Mouse (Mus musculus) ES-E14 (cell line): ENCODE data around the gene Dapk1. TPM values are rescaled to one million over a fixed set of nuclear protein-coding genes. Genes with fewer than 3 reads are reported as not detected.

ENCODE experiments used
- DNase-seq: peaks from one replicate; pipeline ENCODE4 v3.0.0-alpha.2; 2013; ENCODE audit warnings: low read depth, low spot score
- H3K27ac ChIP-seq: 2 replicates; pipeline ENCODE4 v1.5.1; 2012; ENCODE audit warnings: low read depth, mild to moderate bottlenecking, low read length, moderate library complexity, mixed read lengths; ENCODE audit not compliant: poor library complexity, insufficient read depth, severe bottlenecking
- H3K36me3 ChIP-seq: 2 replicates; pipeline ENCODE4 v1.6.1; 2012; ENCODE audit warnings: mild to moderate bottlenecking, low read length, moderate library complexity, mixed read lengths; ENCODE audit not compliant: control insufficient read depth, poor library complexity, insufficient read depth, severe bottlenecking
- H3K4me1 ChIP-seq, 2 experiments: fragments of 150-350 bp in 1 of 2; sonication (generic) in 1 of 2; 2 replicates each; pipeline ENCODE4 v1.6.1; 2012; ENCODE audit warnings: low read length in 2 of 2, mild to moderate bottlenecking in 1 of 2, mixed read lengths in 1 of 2; ENCODE audit not compliant: control insufficient read depth in 2 of 2, insufficient read depth in 2 of 2, poor library complexity in 1 of 2
- H3K4me3 ChIP-seq, 2 experiments: fragments of 150-350 bp in 1 of 2; sonication (generic) in 1 of 2; 2 replicates each; pipeline ENCODE4 v1.5.1; 2012; ENCODE audit warnings: low read length in 2 of 2, low read depth in 1 of 2, mild to moderate bottlenecking in 1 of 2, mixed read lengths in 1 of 2; ENCODE audit not compliant: insufficient read depth in 1 of 2, poor library complexity in 1 of 2, severe bottlenecking in 1 of 2
- H3K9ac ChIP-seq: 2 replicates; pipeline ENCODE4 v1.6.1; 2012; ENCODE audit warnings: low read depth, mild to moderate bottlenecking, low read length, mixed read lengths; ENCODE audit not compliant: poor library complexity, insufficient read depth, severe bottlenecking
- H3K9me3 ChIP-seq: fragments of 150-350 bp; sonication (generic); 2 replicates; pipeline ENCODE4 v1.6.1; 2012; ENCODE audit warnings: low read depth, mild to moderate bottlenecking, low read length; ENCODE audit not compliant: control insufficient read depth, insufficient read depth
- CHD2 ChIP-seq: IDR thresholded peaks from 2 replicates; pipeline ENCODE4 v1.6.1; 2014; ENCODE audit warnings: mild to moderate bottlenecking, low read depth, low read length, inconsistent platforms
- HCFC1 ChIP-seq: IDR thresholded peaks from 2 replicates; pipeline ENCODE4 v1.6.1; 2012; ENCODE audit warnings: low read length, inconsistent platforms, borderline replicate concordance; ENCODE audit not compliant: insufficient read depth
- MAFK ChIP-seq: IDR thresholded peaks from 2 replicates; pipeline ENCODE4 v1.6.1; 2014; ENCODE audit warnings: mild to moderate bottlenecking, low read depth, low read length, inconsistent platforms; ENCODE audit not compliant: insufficient read depth
- ZC3H11A ChIP-seq: IDR thresholded peaks from 2 replicates; pipeline ENCODE4 v1.6.1; 2012; ENCODE audit warnings: low read depth, mild to moderate bottlenecking, inconsistent platforms, low read length, borderline replicate concordance
- ZNF384 ChIP-seq: IDR thresholded peaks from 2 replicates; pipeline ENCODE4 v1.6.1; 2012; ENCODE audit warnings: low read depth, low read length, inconsistent platforms
- in situ Hi-C, 2 experiments: fragments of 600-800 bp; cut with MboI; formaldehyde crosslinking; loops; one replicate each; pipeline ENCODE4 v1.15.1; 2025; ENCODE audit warnings: low sequenced_read_pairs in 2 of 2, inconsistent platforms in 1 of 2; ENCODE audit not compliant: unreplicated experiment in 2 of 2
- total RNA-seq: library from RNA; depleted of rRNA; stranded (reverse); fragments of 300-350 nt; gene quantifications from 2 replicates; pipeline ENCODE4 v1.2.3, GENCODE M21; 2012

The Dapk1 gene
- total RNA-seq, 1 experiment = 18.2 TPM

DNA sequence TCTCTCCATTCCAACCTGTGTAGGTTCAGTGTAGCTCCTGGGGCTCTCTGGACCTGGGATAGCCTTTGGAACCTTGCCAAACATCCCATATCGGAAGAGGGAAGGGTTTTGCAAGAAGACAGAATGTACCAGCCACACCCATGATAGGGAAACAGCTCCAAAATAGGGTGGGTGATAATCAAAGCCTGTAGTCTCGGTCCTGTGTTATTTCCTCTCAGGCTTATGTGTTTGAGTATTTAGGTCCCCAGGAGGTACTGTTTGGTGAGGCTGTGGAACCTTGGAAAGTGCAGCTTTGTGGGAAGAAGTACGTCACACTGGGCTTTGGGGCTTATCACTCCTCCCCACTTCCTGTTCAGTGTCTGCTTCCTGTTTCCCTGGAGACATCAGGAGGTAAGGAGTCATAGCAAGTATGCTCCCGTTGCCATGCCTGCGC, 42.7 kb downstream of the Dapk1 start:
- Histone ChIP-seq H3K9me3 (no peaks in the 10 kb centered on the region), H3K4me3 (no peak overlapping the region), H3K9ac (no peak overlapping the region), H3K27ac (no peak overlapping the region), H3K4me1 (no peaks in the 10 kb centered on the region; a peak in 1 of 4 replicates), H3K36me3 (peaks cover 3% of the 10 kb centered on the region; the same call in 1 of the 2 replicates)
- TF ChIP-seq ZC3H11A (no peak), MAFK (no peak), CHD2 (no peak), ZNF384 (no peak), HCFC1 (no peak)
- DNase-seq = no peak
- in situ Hi-C loops = no loop called here

DNA sequence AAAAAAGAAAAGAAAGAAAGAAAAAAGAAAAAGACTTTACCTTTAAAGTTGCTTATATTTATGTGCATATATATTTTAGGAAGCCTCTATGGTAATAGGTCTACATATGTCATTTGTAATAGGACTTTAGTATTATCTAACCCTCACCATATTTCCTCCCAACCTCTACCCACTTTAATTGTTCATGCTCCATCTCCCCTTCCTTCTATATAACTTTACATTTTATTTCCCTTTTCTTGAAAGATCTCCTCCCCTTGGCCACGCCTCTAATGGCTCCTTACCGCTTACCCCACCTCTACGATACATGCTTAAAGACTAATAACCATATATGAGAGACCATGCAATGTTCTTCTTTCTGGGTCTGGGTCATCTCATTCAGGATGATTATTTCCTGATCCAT, 45.0 kb downstream of the Dapk1 start:
- TF ChIP-seq ZNF384 = peak; percentile 60; the same call in 1 of the 2 replicates
- TF ChIP-seq HCFC1 = no peak
- Histone ChIP-seq H3K27ac (no peak overlapping the region), H3K36me3 (peaks cover 3% of the 10 kb centered on the region; the same call in 1 of the 2 replicates), H3K9me3 (no peaks in the 10 kb centered on the region), H3K9ac (no peak overlapping the region), H3K4me1 (no peaks in the 10 kb centered on the region; a peak in 1 of 4 replicates), H3K4me3 (no peak overlapping the region)
- no peak for DNase-seq
- in situ Hi-C loops = no loop called here

DNA sequence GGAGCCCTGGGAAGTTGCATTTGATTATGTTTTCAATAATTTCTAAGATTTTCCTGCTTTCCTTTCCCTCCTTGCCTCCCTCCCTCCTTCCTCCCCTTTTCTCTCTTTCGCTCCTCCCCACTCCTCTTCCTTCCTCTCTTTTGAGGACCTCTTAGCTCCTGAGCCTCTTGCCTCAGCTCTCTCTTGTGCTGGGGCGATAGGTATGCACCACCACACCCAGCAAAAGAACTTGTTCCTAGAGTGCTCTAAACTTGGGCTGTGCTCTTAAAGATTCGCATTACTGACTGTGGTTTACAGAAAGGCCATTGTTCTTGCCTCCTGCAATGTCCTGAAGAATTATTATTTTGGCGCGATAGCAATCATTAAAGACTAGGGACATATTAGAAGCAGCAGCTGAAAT, 46.6 kb downstream of the Dapk1 start:
- DNase-seq = no peak
- in situ Hi-C loops = no loop called here
- no peaks in the 10 kb centered on the region; a peak in 1 of 4 replicates for H3K4me1 ChIP-seq
- no peaks in the 10 kb centered on the region for H3K9me3 ChIP-seq
- no peak overlapping the region for H3K27ac ChIP-seq
- H3K4me3 ChIP-seq = no peak overlapping the region
- H3K36me3 ChIP-seq = peaks cover 3% of the 10 kb centered on the region; the same call in 1 of the 2 replicates
- no peak overlapping the region for H3K9ac ChIP-seq
- TF ChIP-seq ZNF384 (no peak), MAFK (no peak), HCFC1 (no peak), ZC3H11A (no peak), CHD2 (no peak)

DNA sequence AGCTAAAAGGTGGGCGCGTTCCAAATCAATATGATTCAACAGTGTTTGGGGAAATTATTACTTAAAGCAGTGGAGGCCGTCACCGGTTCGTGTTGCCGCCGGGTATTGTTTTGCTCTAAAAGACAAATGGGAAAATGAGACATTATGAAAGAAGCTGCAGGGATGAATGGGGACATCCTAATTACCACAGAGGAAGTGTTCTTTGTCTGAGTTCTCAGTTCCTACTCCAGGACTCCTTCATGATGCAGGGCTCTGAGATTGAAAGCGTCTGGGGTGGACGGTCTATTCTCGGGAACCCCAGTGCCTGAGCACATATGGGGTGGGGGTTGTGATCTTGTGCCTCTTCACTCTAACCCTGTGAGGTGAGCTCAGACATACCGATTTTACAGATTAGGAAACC, 48.3 kb downstream of the Dapk1 start:
- no peak overlapping the region for H3K9ac ChIP-seq
- no peaks in the 10 kb centered on the region for H3K4me1 ChIP-seq
- H3K27ac ChIP-seq = no peak overlapping the region
- in situ Hi-C loops = no loop called here
- H3K9me3 ChIP-seq = no peaks in the 10 kb centered on the region
- H3K4me3 ChIP-seq = no peak overlapping the region
- H3K36me3 ChIP-seq = peaks cover 3% of the 10 kb centered on the region; the same call in 1 of the 2 replicates
- TF ChIP-seq MAFK (no peak), HCFC1 (no peak), ZC3H11A (no peak), ZNF384 (no peak), CHD2 (no peak)
- DNase-seq = no peak

DNA sequence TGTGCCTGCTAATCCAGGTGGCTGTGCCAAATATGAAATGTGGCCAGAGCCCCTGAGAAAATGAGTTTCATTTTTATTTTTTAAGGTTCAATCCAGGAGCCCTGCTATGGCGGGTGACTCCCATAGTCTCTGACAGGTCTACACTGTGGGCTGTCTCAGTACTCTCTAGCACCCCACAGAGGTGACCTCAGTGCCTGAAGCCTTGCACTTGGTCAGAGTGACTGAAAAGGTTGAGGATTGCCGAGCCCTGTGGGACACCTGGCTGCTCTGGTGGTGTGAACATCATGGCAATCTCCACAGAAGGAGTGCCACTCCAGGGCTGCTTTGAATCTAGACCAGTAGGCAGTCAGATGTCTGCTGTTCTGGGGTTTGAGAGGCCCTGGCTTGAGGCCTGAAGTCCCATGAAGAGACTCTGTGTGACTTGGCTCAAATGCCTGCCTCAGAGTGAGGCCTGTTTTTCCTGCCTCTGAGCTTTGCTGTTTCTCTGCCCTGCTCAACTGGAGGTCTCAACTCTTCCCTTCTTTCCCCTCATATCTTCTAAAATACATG, 52.3 kb downstream of the Dapk1 start:
- Histone ChIP-seq H3K4me3 (no peak overlapping the region), H3K27ac (no peak overlapping the region), H3K4me1 (no peaks in the 10 kb centered on the region), H3K9me3 (no peaks in the 10 kb centered on the region), H3K9ac (no peak overlapping the region), H3K36me3 (no peaks in the 10 kb centered on the region)
- no peak for TF ChIP-seq CHD2
- no peak for TF ChIP-seq ZNF384
- TF ChIP-seq MAFK = no peak
- no peak for TF ChIP-seq ZC3H11A
- no peak for TF ChIP-seq HCFC1
- in situ Hi-C loops = no loop called here
- DNase-seq = no peak
